Mouse (Mus musculus): ENCODE data around the gene Sumo3.

DNA sequence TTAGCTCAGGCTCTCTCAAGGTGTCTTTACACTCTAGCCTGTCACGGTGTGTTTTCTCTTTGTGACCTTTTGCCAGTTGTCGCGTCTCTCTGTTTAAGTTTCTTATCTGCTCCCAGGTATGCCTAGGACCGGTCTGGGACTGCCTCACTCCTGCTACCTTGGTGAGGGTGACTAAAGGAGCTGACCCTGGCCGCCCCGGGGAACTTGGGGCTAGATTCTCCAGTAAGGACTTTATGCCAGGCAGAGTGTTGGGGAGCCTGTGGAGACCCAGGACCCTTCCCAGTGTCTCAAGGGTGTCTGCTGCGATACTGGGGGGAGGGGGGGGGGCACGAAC, 23.6 kb upstream of the Sumo3 start:
- TF ChIP-seq CTCF (IDR thresholded peaks at IDR 0.05; ENCODE audit: low read depth): no peak
- no peak for TF ChIP-seq EP300 (IDR thresholded peaks at IDR 0.05; ENCODE audit: low read depth)
